Mouse (Mus musculus) kidney, postnatal 0 days (tissue): ENCODE results near the gene Gdpd4. TPM values are rescaled to one million over a fixed set of nuclear protein-coding genes. Genes with fewer than 3 reads are reported as not detected.

ENCODE experiments used
- ATAC-seq: fragments of 200-750 bp; cut with Nextera tagmentation; replicated peaks from 2 replicates; pipeline ENCODE4 v1.8.0; 2017; ENCODE audit warnings: low read depth, moderate number of reproducible peaks, moderate TSS enrichment, moderate library complexity; ENCODE audit not compliant: low FRiP score
- DNase-seq: peaks from one replicate; pipeline ENCODE4 v3.0.0-alpha.2; 2016; ENCODE audit warnings: low spot score
- H3K27ac ChIP-seq: fragments of 300-500 bp; sonication (generic); 2 replicates; pipeline ENCODE4 v1.5.1; 2014; ENCODE audit warnings: mild to moderate bottlenecking
- H3K27me3 ChIP-seq: fragments of 300-500 bp; sonication (generic); 2 replicates; pipeline ENCODE4 v1.6.1; 2014; ENCODE audit warnings: low read length, mixed read lengths; ENCODE audit not compliant: insufficient read depth
- H3K36me3 ChIP-seq: fragments of 300-500 bp; sonication (generic); 2 replicates; pipeline ENCODE4 v1.6.1; 2014; ENCODE audit warnings: low read length, mixed read lengths; ENCODE audit not compliant: insufficient read depth
- H3K4me1 ChIP-seq: fragments of 300-500 bp; sonication (generic); replicated peaks from 2 replicates; pipeline ENCODE4 v1.6.1; 2014; ENCODE audit warnings: antibody characterized with exemption, low read length, mixed read lengths; ENCODE audit not compliant: insufficient read depth
- H3K4me2 ChIP-seq: fragments of 300-500 bp; sonication (generic); 2 replicates; pipeline ENCODE4 v1.6.1; 2014; ENCODE audit warnings: mild to moderate bottlenecking, low read length, moderate library complexity, mixed read lengths
- H3K4me3 ChIP-seq: fragments of 300-500 bp; sonication (generic); replicated peaks from 2 replicates; pipeline ENCODE4 v1.5.1; 2014; ENCODE audit warnings: low read depth, low read length
- H3K9ac ChIP-seq: fragments of 300-500 bp; sonication (generic); 2 replicates; pipeline ENCODE4 v1.6.1; 2014; ENCODE audit warnings: low read depth, low read length
- H3K9me3 ChIP-seq: fragments of 300-500 bp; sonication (generic); replicated peaks from 2 replicates; pipeline ENCODE4 v1.6.1; 2016; ENCODE audit warnings: low read length, inconsistent platforms, mixed read lengths
- CTCF ChIP-seq: IDR thresholded peaks from 2 replicates; pipeline ENCODE4 v1.5.1; 2016; ENCODE audit warnings: antibody characterized with exemption, low read depth, mild to moderate bottlenecking, moderate library complexity
- WGBS: fragments of 180-500 bp; shearing (Covaris S2); extraction: QIAGEN DNeasy Blood & Tissue Kit; methylation state at CpG from one replicate; pipeline ENCODE4 v1.1.7; 2014; 5-methylcytosine and 5-hydroxymethylcytosine counted together
- polyA plus RNA-seq: library from polyadenylated mRNA; unstranded; fragments of >200 nt; fragmentation: Nextera tagmentation; extraction: Ambion mirVana; gene quantifications from 2 replicates; pipeline ENCODE4 v1.2.1, GENCODE M21; 2015

Gene Gdpd4
- polyA plus RNA-seq, result not detected in 2 replicates

DNA sequence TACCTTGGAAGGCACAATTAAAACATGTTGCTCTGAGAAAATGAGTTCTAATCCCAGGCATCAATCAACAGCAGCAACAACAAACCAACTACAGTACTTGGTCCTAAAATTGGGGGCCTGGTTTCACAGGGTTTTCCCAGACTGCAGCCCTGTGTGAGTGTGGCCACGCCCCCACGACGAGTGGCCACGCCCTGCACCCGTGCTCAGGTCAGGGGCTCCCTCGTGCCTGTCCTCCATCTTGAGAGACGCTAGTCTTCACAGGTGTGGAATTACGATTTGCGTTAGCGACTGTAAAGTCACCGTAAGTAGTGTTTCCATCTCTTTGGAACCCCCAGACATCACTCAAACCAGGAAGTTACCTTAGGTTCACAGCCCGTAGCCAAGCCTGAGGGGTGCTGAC lies at the start of gene Gdpd4:
TSS of gene Gdpd4 (plus strand) at position 214 of the 400 bp plus-strand sequence.
- no peak for TF ChIP-seq CTCF
- 78% methylated on average over 12 of the region's 12 CpGs for WGBS
- no peak within 1 kb of the TSS for H3K4me2 ChIP-seq
- no peaks in the 10 kb centered on the region for H3K36me3 ChIP-seq
- no peaks in the 10 kb centered on the region for H3K9me3 ChIP-seq
- H3K4me1 ChIP-seq, result no peaks in the 10 kb centered on the region
- ATAC-seq, result no peak
- no peak for DNase-seq
- H3K27me3 ChIP-seq, result no peaks in the 10 kb centered on the region
- H3K4me3 ChIP-seq, result no peak within 1 kb of the TSS
- no peak within 1 kb of the TSS for H3K27ac ChIP-seq
- H3K9ac ChIP-seq, result no peak within 1 kb of the TSS

- Histone ChIP-seq H3K27ac (no peak overlapping the region), H3K4me3 (no peak overlapping the region), H3K4me2 (no peak overlapping the region), H3K36me3 (no peaks in the 10 kb centered on the region), H3K9me3 (no peaks in the 10 kb centered on the region), H3K9ac (no peak overlapping the region), H3K4me1 (no peaks in the 10 kb centered on the region), H3K27me3 (no peaks in the 10 kb centered on the region)
- ATAC-seq, result no peak
- 94% methylated on average over 4 of the region's 4 CpGs for WGBS
- no peak for DNase-seq
- no peak for TF ChIP-seq CTCF
Measured at GRCm38 (mm10) chr7:97872396-97872795, 47.4 kb upstream of the Gdpd4 start.

- no peak for TF ChIP-seq CTCF
- H3K27ac ChIP-seq, result no peak overlapping the region
- DNase-seq, result no peak
- H3K4me2 ChIP-seq, result no peak overlapping the region
- no peaks in the 10 kb centered on the region for H3K4me1 ChIP-seq
- H3K9me3 ChIP-seq, result no peaks in the 10 kb centered on the region
- ATAC-seq, result no peak
- H3K4me3 ChIP-seq, result no peak overlapping the region
- H3K36me3 ChIP-seq, result no peaks in the 10 kb centered on the region
- no peak overlapping the region for H3K9ac ChIP-seq
- H3K27me3 ChIP-seq, result no peaks in the 10 kb centered on the region
Measured at GRCm38 (mm10) chr7:97873317-97873716, 46.4 kb upstream of the Gdpd4 start.

DNA sequence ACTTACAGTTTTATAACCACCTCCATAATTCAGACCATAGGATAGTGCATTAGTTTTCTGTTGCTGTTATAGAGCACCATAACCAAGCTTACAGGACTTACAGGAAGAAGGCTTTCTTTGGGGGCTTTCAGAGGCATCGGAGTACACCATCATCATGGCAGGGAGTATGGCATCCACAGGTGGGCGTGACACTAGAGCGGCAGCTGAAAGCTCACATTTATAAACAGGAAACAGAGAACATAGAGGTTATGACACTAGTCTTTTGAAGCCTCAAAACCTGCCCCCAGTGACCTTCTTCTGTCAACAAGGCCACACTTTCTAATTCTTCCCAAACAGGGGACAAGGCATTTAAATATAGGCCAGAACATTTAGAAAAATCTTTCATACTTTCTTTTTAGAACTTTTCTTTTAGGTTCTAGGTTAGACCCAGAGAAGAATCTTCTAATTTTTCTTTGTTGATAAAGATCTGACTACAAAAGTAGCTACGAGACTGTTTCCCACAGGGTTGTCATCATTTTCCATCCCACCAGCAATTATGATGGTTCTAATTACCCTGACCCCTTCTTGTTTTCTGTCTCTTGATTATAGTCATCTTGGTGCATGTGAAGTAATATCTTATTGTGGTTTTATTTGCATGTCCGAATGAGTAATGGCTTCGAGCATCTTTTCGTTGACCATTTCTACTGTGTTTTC lies 41.8 kb upstream of the Gdpd4 start:
- Histone ChIP-seq H3K9ac (no peak overlapping the region), H3K4me2 (no peak overlapping the region), H3K36me3 (no peaks in the 10 kb centered on the region), H3K27ac (no peak overlapping the region), H3K4me3 (no peak overlapping the region), H3K4me1 (no peaks in the 10 kb centered on the region), H3K27me3 (no peaks in the 10 kb centered on the region), H3K9me3 (no peaks in the 10 kb centered on the region)
- ATAC-seq (no peak), DNase-seq (no peak)
- WGBS, result 85% methylated on average over 7 of the region's 7 CpGs
- TF ChIP-seq CTCF, result no peak

DNA sequence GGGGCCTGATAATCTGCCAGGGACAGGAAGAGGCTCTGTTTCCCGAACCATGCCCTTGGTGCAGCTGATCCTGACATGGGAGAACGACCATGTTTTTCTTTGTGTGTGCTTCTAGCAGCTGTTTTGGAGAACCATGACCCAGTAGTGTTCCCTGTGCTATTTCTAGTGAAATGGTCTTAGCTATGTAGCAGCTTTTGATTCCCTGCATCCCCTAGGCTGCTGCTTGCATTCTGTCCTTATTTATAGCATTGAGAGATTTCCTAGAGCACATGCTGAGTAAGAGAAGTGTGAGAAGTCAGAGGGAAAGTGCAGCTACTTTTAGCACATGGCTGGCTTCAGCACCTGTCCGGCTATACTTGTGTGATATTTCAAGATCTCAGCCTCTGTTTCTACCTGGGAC lies 8.1 kb upstream of the Gdpd4 start:
- DNase-seq, result no peak
- 70% methylated on average over 3 of the region's 3 CpGs for WGBS
- no peak for TF ChIP-seq CTCF

DNA sequence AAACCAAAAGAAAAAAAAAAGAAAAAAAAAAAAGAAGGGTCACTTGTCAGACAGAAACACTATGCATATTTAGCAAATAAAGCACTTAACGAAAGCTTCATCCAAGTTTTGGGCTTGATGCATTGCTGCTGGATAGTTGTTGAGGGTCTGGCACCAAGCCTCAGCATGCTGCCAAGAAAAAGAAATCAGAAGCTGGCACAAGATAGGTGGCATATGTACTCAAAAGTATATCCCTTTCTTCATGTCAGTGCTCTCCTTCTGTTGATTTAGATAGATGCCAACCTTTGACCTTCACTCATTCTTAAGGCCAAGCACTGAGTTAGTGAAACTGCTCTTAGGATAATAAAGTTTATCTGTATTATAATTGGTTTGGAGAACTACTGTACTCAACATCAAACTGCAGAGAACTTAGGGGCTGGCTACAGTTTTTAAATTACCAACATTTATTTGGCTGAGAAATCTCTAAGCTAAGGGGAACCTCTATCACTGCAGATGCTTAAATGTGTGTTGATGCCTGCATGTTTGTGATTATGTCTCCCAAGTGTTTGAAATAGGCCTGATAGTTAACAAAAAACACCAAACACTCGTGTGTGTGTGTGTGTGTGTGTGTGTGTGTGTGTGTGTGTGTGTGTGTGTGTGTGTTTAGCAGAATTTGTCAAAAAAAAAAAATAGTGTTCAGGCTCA lies 4.8 kb upstream of the Gdpd4 start:
- H3K27me3 ChIP-seq, result no peaks in the 10 kb centered on the region
- no peak overlapping the region for H3K27ac ChIP-seq
- no peak overlapping the region for H3K4me2 ChIP-seq
- WGBS, result 75% methylated on average over 2 of the region's 2 CpGs
- TF ChIP-seq CTCF, result no peak
- DNase-seq, result no peak
- H3K4me3 ChIP-seq, result no peak overlapping the region
- H3K9ac ChIP-seq, result no peak overlapping the region
- no peaks in the 10 kb centered on the region for H3K4me1 ChIP-seq
- H3K9me3 ChIP-seq, result no peaks in the 10 kb centered on the region
- no peaks in the 10 kb centered on the region for H3K36me3 ChIP-seq
- no peak for ATAC-seq

More for the DNA sequence above, 8.1 kb upstream of the Gdpd4 start:
- no peak for ATAC-seq
- no peaks in the 10 kb centered on the region for H3K4me1 ChIP-seq
- 0 out of 2 replicates have a peak, but pooled peaks cover 3% of the 10 kb centered on the region for H3K36me3 ChIP-seq
- no peaks in the 10 kb centered on the region for H3K27me3 ChIP-seq
- H3K4me2 ChIP-seq, result no peak overlapping the region
- H3K4me3 ChIP-seq, result no peak overlapping the region
- H3K27ac ChIP-seq, result no peak overlapping the region
- H3K9ac ChIP-seq, result no peak overlapping the region
- H3K9me3 ChIP-seq, result no peaks in the 10 kb centered on the region
